Comparison of ENCODE assay signal across 8 mouse cellular contexts in the genomic region with DNA sequence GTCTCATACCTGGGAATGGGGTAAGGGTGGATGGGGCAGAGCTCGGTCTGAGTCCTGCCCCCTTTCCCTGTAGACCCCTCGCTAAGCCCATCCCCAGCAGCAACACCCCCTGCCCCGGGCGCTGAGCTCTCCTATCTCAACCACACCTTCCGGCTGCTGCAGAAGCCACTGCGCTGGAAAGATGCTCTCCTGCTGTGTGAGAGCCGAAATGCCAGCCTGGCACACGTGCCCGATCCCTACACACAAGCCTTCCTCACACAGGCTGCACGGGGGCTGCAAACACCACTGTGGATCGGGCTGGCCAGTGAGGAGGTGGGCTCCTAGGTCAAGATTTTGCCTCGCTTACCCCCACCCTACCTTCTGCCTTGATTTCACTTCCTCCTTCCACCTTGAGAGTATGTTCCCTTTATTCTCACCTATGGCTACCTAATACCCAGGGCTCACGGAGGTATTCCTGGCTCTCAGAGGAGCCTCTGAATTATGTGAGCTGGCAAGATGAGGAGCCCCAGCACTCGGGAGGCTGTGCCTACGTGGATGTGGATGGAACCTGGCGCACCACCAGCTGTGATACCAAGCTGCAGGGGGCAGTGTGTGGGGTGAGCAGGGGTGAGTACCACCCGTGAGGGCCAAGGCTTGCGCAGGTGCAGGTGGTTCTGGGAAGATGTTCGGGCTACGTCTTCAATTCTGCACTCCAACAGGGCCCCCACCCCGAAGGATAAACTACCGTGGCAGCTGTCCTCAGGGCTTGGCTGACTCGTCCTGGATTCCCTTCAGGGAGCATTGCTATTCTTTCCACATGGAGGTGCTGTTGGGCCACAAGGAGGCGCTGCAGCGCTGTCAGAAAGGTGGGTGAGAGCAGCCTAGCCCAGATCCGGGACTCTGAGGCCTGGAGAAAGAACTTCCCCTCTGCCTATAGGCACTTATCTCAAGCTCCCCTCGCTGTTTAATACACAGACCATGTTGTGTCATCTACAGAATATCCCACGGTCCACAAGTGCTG. TPM values are rescaled to one million over a fixed set of nuclear protein-coding genes. Genes with fewer than 3 reads are reported as not detected.
A peak's percentile ranks its signal among the peaks of the same experiment; 100 is the strongest.
DNase-seq lines count a peak whose midpoint lies in the region; ATAC-seq and TF ChIP-seq lines count a peak whose summit lies in the region.

No protein-coding gene starts in this region.

- peak; percentile 68 for DNase-seq in c-Kit-positive CD71-positive TER-119-negative erythroid progenitor cells, embryonic 14.5 days (ENCODE audit: low read depth)
- peak; percentile 87 to 93 for DNase-seq in heart, postnatal 10 days
- peak; percentile 94 for DNase-seq in kidney, postnatal 4 days
- DNase-seq in testis, postnatal 10 days (ENCODE audit: low spot score): peak; percentile 92

- peak; percentile 86 for ATAC-seq in forebrain, embryonic 13.5 days
- ATAC-seq in liver, embryonic 16.5 days (ENCODE audit: low read depth): peak; percentile 54; the same call in 1 of the 2 replicates
- peak; percentile 89 for ATAC-seq in neural tube, embryonic 14.5 days (ENCODE audit: low read depth)

- H3K4me1 ChIP-seq in ES-Bruce4 (ENCODE audit: control insufficient read depth, insufficient read depth, low read length): no peaks in the 10 kb centered on the region
- H3K4me1 ChIP-seq in forebrain, embryonic 13.5 days: no peaks in the 10 kb centered on the region
- peaks cover 11% of the 10 kb centered on the region for H3K4me1 ChIP-seq in liver, embryonic 16.5 days (ENCODE audit: control insufficient read depth, low read depth, low read length)
- H3K4me1 ChIP-seq in neural tube, embryonic 14.5 days (ENCODE audit: control insufficient read depth, insufficient read depth, low read length): no peaks in the 10 kb centered on the region

- no peak for TF ChIP-seq EP300 in ES-Bruce4 (IDR thresholded peaks at IDR 0.05; ENCODE audit: insufficient read depth, low read depth, low read length)

- H3K9me3 ChIP-seq in ES-Bruce4 (replicated peaks; ENCODE audit: control insufficient read depth, insufficient read depth, low read length, poor library complexity, severe bottlenecking): no peaks in the 10 kb centered on the region
- no peaks in the 10 kb centered on the region for H3K9me3 ChIP-seq in forebrain, embryonic 13.5 days (replicated peaks)
- H3K9me3 ChIP-seq in liver, embryonic 16.5 days (replicated peaks; ENCODE audit: control insufficient read depth, low read length): no peaks in the 10 kb centered on the region
- H3K9me3 ChIP-seq in neural tube, embryonic 14.5 days (ENCODE audit: control insufficient read depth, low read length): no peaks in the 10 kb centered on the region

- no peak overlapping the region for H3K4me3 ChIP-seq in ES-Bruce4 (ENCODE audit: low read depth, low read length)
- no peak overlapping the region for H3K4me3 ChIP-seq in forebrain, embryonic 13.5 days
- no peak overlapping the region for H3K4me3 ChIP-seq in liver, embryonic 16.5 days (ENCODE audit: low read depth, low read length)
- H3K4me3 ChIP-seq in neural tube, embryonic 14.5 days (ENCODE audit: low read depth, low read length): no peak overlapping the region

- intact Hi-C loops in heart, postnatal 10 days (cut with DNase I): loop anchor here (1.0 to 5.0 kb wide), 4 partner anchors 75 to 564 kb away; no protein-coding TSS in a partner anchor

- H3K27me3 ChIP-seq in ES-Bruce4 (ENCODE audit: control insufficient read depth, insufficient read depth, low read length, poor library complexity, severe bottlenecking): no peaks in the 10 kb centered on the region
- no peaks in the 10 kb centered on the region for H3K27me3 ChIP-seq in forebrain, embryonic 13.5 days
- H3K27me3 ChIP-seq in liver, embryonic 16.5 days (ENCODE audit: control insufficient read depth, insufficient read depth, low read depth, low read length): no peaks in the 10 kb centered on the region
- no peaks in the 10 kb centered on the region for H3K27me3 ChIP-seq in neural tube, embryonic 14.5 days (ENCODE audit: control insufficient read depth, insufficient read depth, low read length)

- 63% methylated on average over 28 of the region's 28 CpGs for WGBS in forebrain, embryonic 13.5 days
- WGBS in liver, embryonic 16.5 days (ENCODE audit: insufficient replicate concordance): 47% methylated on average over 28 of the region's 28 CpGs
- 59% methylated on average over 28 of the region's 28 CpGs for WGBS in neural tube, embryonic 14.5 days

- H3K27ac ChIP-seq in ES-Bruce4 (ENCODE audit: insufficient read depth, low read length): no peak overlapping the region
- no peak overlapping the region for H3K27ac ChIP-seq in forebrain, embryonic 13.5 days
- H3K27ac ChIP-seq in liver, embryonic 16.5 days (ENCODE audit: low read length): no peak overlapping the region
- no peak overlapping the region for H3K27ac ChIP-seq in neural tube, embryonic 14.5 days (ENCODE audit: low read depth, low read length)

- peak; percentile 82 for TF ChIP-seq CTCF in ES-Bruce4 (IDR thresholded peaks at IDR 0.05; ENCODE audit: low read depth, low read length)

- H3K4me2 ChIP-seq in forebrain, embryonic 13.5 days: no peak overlapping the region
- H3K4me2 ChIP-seq in liver, embryonic 16.5 days (ENCODE audit: low read depth, low read length): no peak overlapping the region
- H3K4me2 ChIP-seq in neural tube, embryonic 14.5 days (ENCODE audit: low read depth, low read length): no peak overlapping the region

- TF ChIP-seq POLR2A in ES-Bruce4 (IDR thresholded peaks at IDR 0.05; ENCODE audit: insufficient read depth, low read length): no peak

- no peaks in the 10 kb centered on the region for H3K36me3 ChIP-seq in ES-Bruce4 (ENCODE audit: control insufficient read depth, insufficient read depth, low read length, poor library complexity, severe bottlenecking)
- peaks cover 7% of the 10 kb centered on the region for H3K36me3 ChIP-seq in forebrain, embryonic 13.5 days (ENCODE audit: poor library complexity, severe bottlenecking)
- no peaks in the 10 kb centered on the region for H3K36me3 ChIP-seq in liver, embryonic 16.5 days (ENCODE audit: control insufficient read depth, insufficient read depth)
- no peaks in the 10 kb centered on the region for H3K36me3 ChIP-seq in neural tube, embryonic 14.5 days (ENCODE audit: control insufficient read depth, insufficient read depth, low read length)

- H3K9ac ChIP-seq in ES-Bruce4 (ENCODE audit: low read depth, poor library complexity, severe bottlenecking): no peak overlapping the region
- no peak overlapping the region for H3K9ac ChIP-seq in forebrain, embryonic 13.5 days
- no peak overlapping the region for H3K9ac ChIP-seq in liver, embryonic 16.5 days (ENCODE audit: low read depth, low read length)
- H3K9ac ChIP-seq in neural tube, embryonic 14.5 days (replicated peaks; ENCODE audit: low read depth, low read length): no peak overlapping the region

RNA-seq across cellular contexts. Expression of a gene that starts 55.0 kb away (rescaled TPM):
- 4.5 and 5.0 TPM in 2 replicates for polyA plus RNA-seq in ES-Bruce4 (2011; ENCODE audit: insufficient read depth, insufficient read length, low read depth, missing spikeins)
- polyA plus RNA-seq in forebrain, embryonic 13.5 days (2015; fragmentation: Nextera tagmentation; extraction: Ambion mirVana): 4.5 and 6.3 TPM in 2 replicates
- 10 to 100 TPM; 35.1 to 35.9 TPM for total RNA-seq in heart, postnatal 10 days (2021)
- polyA plus RNA-seq in liver, embryonic 16.5 days (2015; fragmentation: Nextera tagmentation; extraction: Ambion mirVana): 0.57 and 0.63 TPM in 2 replicates
- 1.8 and 3.6 TPM in 2 replicates for polyA plus RNA-seq in neural tube, embryonic 14.5 days (2014; fragmentation: Nextera tagmentation; extraction: Ambion mirVana)
